In genomic region chr11:67563141-67563540, GRCm38 (mm10) we compare ENCODE assay signal across 14 mouse cellular contexts.
DNase-seq lines count a peak whose midpoint lies in the region; ATAC-seq and TF ChIP-seq lines count a peak whose summit lies in the region.
"Had no signal": no experiment of that assay in that cellular context is flagged by ENCODE, and none has a peak within 500 bp of the region (broad histone marks: within the 10 kb centered on the region; RNA-seq: fewer than 3 reads in every experiment).

No protein-coding gene starts in this region.

- WGBS in heart, embryonic 10.5 days, result 17% methylated on average over 5 of the region's 5 CpGs
- 27% methylated on average over 5 of the region's 5 CpGs for WGBS in intestine, embryonic 16.5 days
- 15% methylated on average over 5 of the region's 5 CpGs for WGBS in small intestine, adult 2 months
- 46% methylated on average over 5 of the region's 5 CpGs for whole genome bisulfite sequencing in kidney, embryonic 15.5 days

- peak; percentile 84 for ATAC-seq in intestine, embryonic 16.5 days
- ATAC-seq in kidney, embryonic 15.5 days (replicated peaks; ENCODE audit: low FRiP score), result no peak
- ATAC-seq: forebrain, embryonic 14.5 days had no signal

- H3K9me3 ChIP-seq in heart, embryonic 10.5 days, result no peaks in the 10 kb centered on the region
- no peaks in the 10 kb centered on the region for H3K9me3 ChIP-seq in intestine, embryonic 16.5 days (ENCODE audit: control insufficient read depth, low read length)
- H3K9me3 ChIP-seq in kidney, embryonic 15.5 days (replicated peaks), result no peaks in the 10 kb centered on the region
- H3K9me3 ChIP-seq: embryonic facial prominence, embryonic 15.5 days had no signal

- no peak overlapping the region for H3K9ac ChIP-seq in intestine, embryonic 16.5 days (ENCODE audit: low read depth, low read length)
- no peak overlapping the region for H3K9ac ChIP-seq in kidney, embryonic 15.5 days
- H3K9ac ChIP-seq: embryonic facial prominence, embryonic 15.5 days had no signal

- TF ChIP-seq CTCF in small intestine, adult 2 months (IDR thresholded peaks at IDR 0.05; ENCODE audit: extremely low read depth, insufficient read length, insufficient replicate concordance, low read depth, low read length), result no peak

- intact Hi-C loops in left cerebral cortex, postnatal 14 days (cut with DNase I), result no loop called here

- H3K4me2 ChIP-seq in intestine, embryonic 16.5 days (ENCODE audit: low read depth, low read length), result no peak overlapping the region
- H3K4me2 ChIP-seq in kidney, embryonic 15.5 days, result no peak overlapping the region
- H3K4me2 ChIP-seq: embryonic facial prominence, embryonic 15.5 days; liver, embryonic 11.5 days had no signal

- H3K36me3 ChIP-seq in heart, embryonic 10.5 days, result no peaks in the 10 kb centered on the region
- no peaks in the 10 kb centered on the region for H3K36me3 ChIP-seq in intestine, embryonic 16.5 days (ENCODE audit: control insufficient read depth, insufficient read depth, low read length)
- H3K36me3 ChIP-seq in small intestine, adult 2 months (ENCODE audit: control insufficient read depth, insufficient read depth, low read length), result no peaks in the 10 kb centered on the region
- H3K36me3 ChIP-seq in kidney, embryonic 15.5 days, result no peaks in the 10 kb centered on the region
- H3K36me3 ChIP-seq: embryonic facial prominence, embryonic 15.5 days had no signal

- no peak overlapping the region for H3K4me3 ChIP-seq in heart, embryonic 10.5 days
- no peak overlapping the region for H3K4me3 ChIP-seq in intestine, embryonic 16.5 days (ENCODE audit: low read length)
- no peak overlapping the region for H3K4me3 ChIP-seq in small intestine, adult 2 months (ENCODE audit: low read depth, low read length)
- no peak overlapping the region for H3K4me3 ChIP-seq in kidney, embryonic 15.5 days (replicated peaks)
- H3K4me3 ChIP-seq: embryonic facial prominence, embryonic 15.5 days had no signal

- 0 out of 2 replicates have a peak overlapping the region, but pooled peaks have one; percentile 62 for H3K27ac ChIP-seq in heart, embryonic 10.5 days
- peak overlapping the region; percentile 11; the same call in 1 of the 2 replicates for H3K27ac ChIP-seq in intestine, embryonic 16.5 days (ENCODE audit: low read length)
- H3K27ac ChIP-seq in small intestine, adult 2 months (ENCODE audit: insufficient read depth, low read depth, low read length), result peak overlapping the region; percentile 57; the same call in 1 of the 2 replicates
- H3K27ac ChIP-seq in kidney, embryonic 15.5 days, result no peak overlapping the region
- H3K27ac ChIP-seq: embryonic facial prominence, embryonic 15.5 days had no signal

- H3K4me1 ChIP-seq in heart, embryonic 10.5 days, result peaks cover 68% of the 10 kb centered on the region
- peaks cover 7% of the 10 kb centered on the region for H3K4me1 ChIP-seq in intestine, embryonic 16.5 days (ENCODE audit: control insufficient read depth, insufficient read depth, low read length)
- peaks cover 16% of the 10 kb centered on the region; the same call in 1 of the 2 replicates for H3K4me1 ChIP-seq in small intestine, adult 2 months (ENCODE audit: control insufficient read depth, insufficient read depth, insufficient read length, low read length)
- peaks cover 33% of the 10 kb centered on the region for H3K4me1 ChIP-seq in kidney, embryonic 15.5 days

- no peak for TF ChIP-seq POLR2A in small intestine, adult 2 months (IDR thresholded peaks at IDR 0.05; ENCODE audit: low read depth, low read length)

- no peaks in the 10 kb centered on the region for H3K27me3 ChIP-seq in heart, embryonic 10.5 days (ENCODE audit: insufficient read depth, poor library complexity, severe bottlenecking)
- no peaks in the 10 kb centered on the region for H3K27me3 ChIP-seq in intestine, embryonic 16.5 days (replicated peaks; ENCODE audit: control insufficient read depth, insufficient read depth, low read length)
- no peaks in the 10 kb centered on the region for H3K27me3 ChIP-seq in small intestine, adult 2 months (ENCODE audit: control insufficient read depth, insufficient read depth, low read length)
- H3K27me3 ChIP-seq in kidney, embryonic 15.5 days, result no peaks in the 10 kb centered on the region
- H3K27me3 ChIP-seq: embryonic facial prominence, embryonic 15.5 days had no signal

- DNase-seq in heart, embryonic 10.5 days (ENCODE audit: low spot score), result no peak
- no peak for DNase-seq in heart, postnatal 4 days
- peak; percentile 70 for DNase-seq in NIH3T3 (ENCODE audit: low read depth)
- DNase-seq in left cerebral cortex, postnatal 14 days (ENCODE audit: low spot score in 2 of 2), result no peak
- DNase-seq in ovary, adult 18-20 months (ENCODE audit: low spot score), result no peak
- DNase-seq: adrenal gland, postnatal 25 days; kidney, adult 11 months; thymus, postnatal 4 days had no signal
